8 mouse cellular contexts compared by ENCODE assay signal in genomic region chr16:15252666-15253347, GRCm38 (mm10).
DNase-seq lines count a peak whose midpoint lies in the region; ATAC-seq and TF ChIP-seq lines count a peak whose summit lies in the region.
"Had no signal": no experiment of that assay in that cellular context is flagged by ENCODE, and none has a peak within 500 bp of the region (broad histone marks: within the 10 kb centered on the region; RNA-seq: fewer than 3 reads in every experiment).

No protein-coding gene starts in this region.

- DNase-seq in lung, postnatal 0 days (ENCODE audit: low spot score), result no peak
- no peak for DNase-seq in lung, postnatal 25 days (ENCODE audit: low spot score)
- DNase-seq in gastrocnemius, postnatal 25 days, result peak; percentile 17
- DNase-seq in kidney, postnatal 25 days, result peak; percentile 4 to 39
- peak; percentile 10 for DNase-seq in telencephalon, adult 2 months (ENCODE audit: low read depth, low spot score)
- DNase-seq in midbrain, postnatal 0 days (ENCODE audit: low spot score), result no peak
- DNase-seq in midbrain, embryonic 11.5 days (ENCODE audit: low spot score, missing footprints), result no peak

- H3K27ac ChIP-seq in lung, postnatal 0 days (ENCODE audit: low read length), result no peak overlapping the region
- no peak overlapping the region for H3K27ac ChIP-seq in midbrain, postnatal 0 days (ENCODE audit: low read depth, low read length)
- no peak overlapping the region for H3K27ac ChIP-seq in midbrain, embryonic 11.5 days (ENCODE audit: low read depth, low read length)
- H3K27ac ChIP-seq: midbrain, embryonic 12.5 days had no signal

- no peaks in the 10 kb centered on the region for H3K27me3 ChIP-seq in lung, postnatal 0 days (replicated peaks; ENCODE audit: insufficient read depth, low read length)
- H3K27me3 ChIP-seq in midbrain, postnatal 0 days (ENCODE audit: insufficient read depth, low read length), result no peaks in the 10 kb centered on the region
- H3K27me3 ChIP-seq in midbrain, embryonic 11.5 days (ENCODE audit: control insufficient read depth, insufficient read depth, low read length), result no peaks in the 10 kb centered on the region
- H3K27me3 ChIP-seq: midbrain, embryonic 12.5 days had no signal

- no peak for TF ChIP-seq EP300 in lung, postnatal 0 days (IDR thresholded peaks at IDR 0.05)

- WGBS in lung, postnatal 0 days, result 67% methylated on average over 6 of the region's 6 CpGs
- WGBS in midbrain, postnatal 0 days, result 81% methylated on average over 6 of the region's 6 CpGs
- 85% methylated on average over 6 of the region's 6 CpGs for WGBS in midbrain, embryonic 11.5 days

- ATAC-seq in lung, postnatal 0 days, result peak; percentile 61
- no peak for ATAC-seq in midbrain, postnatal 0 days (ENCODE audit: low FRiP score)
- no peak for ATAC-seq in midbrain, embryonic 11.5 days (ENCODE audit: low FRiP score)

- no peak for TF ChIP-seq CTCF in lung, postnatal 0 days (IDR thresholded peaks at IDR 0.05)
- TF ChIP-seq CTCF in midbrain, postnatal 0 days (IDR thresholded peaks at IDR 0.05), result no peak

- no peaks in the 10 kb centered on the region for H3K36me3 ChIP-seq in lung, postnatal 0 days (ENCODE audit: insufficient read depth, low read length)
- no peaks in the 10 kb centered on the region for H3K36me3 ChIP-seq in midbrain, postnatal 0 days (ENCODE audit: insufficient read depth, low read length)
- H3K36me3 ChIP-seq in midbrain, embryonic 11.5 days (ENCODE audit: control insufficient read depth, insufficient read depth, low read length), result no peaks in the 10 kb centered on the region
- H3K36me3 ChIP-seq: midbrain, embryonic 12.5 days had no signal

- H3K4me1 ChIP-seq in lung, postnatal 0 days (ENCODE audit: insufficient read depth, low read depth, low read length), result no peaks in the 10 kb centered on the region
- no peaks in the 10 kb centered on the region for H3K4me1 ChIP-seq in midbrain, postnatal 0 days (ENCODE audit: insufficient read depth, low read length)
- H3K4me1 ChIP-seq in midbrain, embryonic 11.5 days (ENCODE audit: control insufficient read depth, insufficient read depth, low read length), result no peaks in the 10 kb centered on the region
- H3K4me1 ChIP-seq: midbrain, embryonic 12.5 days had no signal

- no peak overlapping the region for H3K4me3 ChIP-seq in lung, postnatal 0 days (ENCODE audit: low read depth, low read length)
- H3K4me3 ChIP-seq in midbrain, postnatal 0 days (ENCODE audit: low read depth, low read length), result no peak overlapping the region
- no peak overlapping the region for H3K4me3 ChIP-seq in midbrain, embryonic 11.5 days (ENCODE audit: low read depth, low read length)
- H3K4me3 ChIP-seq: midbrain, embryonic 12.5 days had no signal

- no peak overlapping the region for H3K9ac ChIP-seq in lung, postnatal 0 days (replicated peaks; ENCODE audit: low read depth)
- no peak overlapping the region for H3K9ac ChIP-seq in midbrain, postnatal 0 days (replicated peaks; ENCODE audit: low read length, poor library complexity, severe bottlenecking)
- no peak overlapping the region for H3K9ac ChIP-seq in midbrain, embryonic 11.5 days (ENCODE audit: low read length)
- H3K9ac ChIP-seq: midbrain, embryonic 12.5 days had no signal

- no peak overlapping the region for H3K4me2 ChIP-seq in lung, postnatal 0 days (replicated peaks; ENCODE audit: low read depth, low read length)
- no peak overlapping the region for H3K4me2 ChIP-seq in midbrain, postnatal 0 days (ENCODE audit: low read depth, low read length, poor library complexity, severe bottlenecking)
- H3K4me2 ChIP-seq in midbrain, embryonic 11.5 days, result no peak overlapping the region
- H3K4me2 ChIP-seq: midbrain, embryonic 12.5 days had no signal

- H3K9me3 ChIP-seq in lung, postnatal 0 days (ENCODE audit: low read length), result no peaks in the 10 kb centered on the region
- H3K9me3 ChIP-seq in midbrain, postnatal 0 days (ENCODE audit: low read length), result no peaks in the 10 kb centered on the region
- no peaks in the 10 kb centered on the region for H3K9me3 ChIP-seq in midbrain, embryonic 11.5 days (ENCODE audit: control insufficient read depth, low read length)
- H3K9me3 ChIP-seq: midbrain, embryonic 12.5 days had no signal

Comparison
In these comparisons a context has a peak if more than half of its experiments do, and no peak if none do; other contexts are left out.
1. DNase-seq: peak in gastrocnemius, postnatal 25 days (single experiment), kidney, postnatal 25 days (2 of 2) and telencephalon, adult 2 months (single experiment); none in lung, postnatal 0 days (single experiment), lung, postnatal 25 days (single experiment), midbrain, postnatal 0 days (single experiment) and midbrain, embryonic 11.5 days (single experiment).